Mouse (Mus musculus) forelimb bud, embryonic 11.5 days (tissue): ENCODE results near the gene Gm20388.

ENCODE experiments used
- DNase-seq: peaks from one replicate; pipeline ENCODE4 v3.0.0-alpha.2; 2012; ENCODE audit warnings: low read depth, low spot score

Gene Gm20388

DNA sequence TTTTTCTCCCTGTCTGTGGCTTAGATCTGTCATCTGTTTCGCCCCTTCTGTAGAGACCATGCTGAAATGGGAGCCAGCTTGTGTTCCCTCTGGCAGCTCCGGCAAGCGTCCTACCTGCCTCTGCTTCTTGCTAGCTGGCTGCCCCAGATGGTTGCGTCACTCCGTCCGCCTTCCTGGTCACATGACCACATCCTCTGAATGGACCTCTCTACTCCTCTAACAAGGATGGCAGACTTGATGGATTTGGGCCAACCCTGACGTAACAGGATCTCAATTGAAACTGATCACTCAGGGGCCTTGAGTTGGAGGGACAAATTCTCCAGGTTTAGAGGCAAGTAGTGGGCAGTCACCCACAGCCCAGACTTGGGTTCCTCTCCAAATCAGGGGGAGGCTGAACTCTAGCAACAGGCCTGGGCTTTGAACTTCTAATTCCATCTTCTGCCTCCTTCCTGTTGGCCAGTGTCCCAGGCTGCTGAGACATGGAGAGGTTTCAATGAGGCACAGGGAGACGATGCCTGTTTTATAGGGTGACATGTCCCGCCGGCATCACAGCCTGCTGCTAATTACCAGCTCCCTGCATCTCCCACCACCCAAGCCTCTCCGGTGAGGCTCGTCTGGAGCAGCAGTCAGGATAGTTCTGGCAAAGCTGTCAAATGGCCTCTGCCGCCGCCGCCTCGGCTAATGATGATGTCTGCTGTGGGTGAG, 2279.9 kb downstream of the Gm20388 start:
- DNase-seq: peak; percentile 29

DNA sequence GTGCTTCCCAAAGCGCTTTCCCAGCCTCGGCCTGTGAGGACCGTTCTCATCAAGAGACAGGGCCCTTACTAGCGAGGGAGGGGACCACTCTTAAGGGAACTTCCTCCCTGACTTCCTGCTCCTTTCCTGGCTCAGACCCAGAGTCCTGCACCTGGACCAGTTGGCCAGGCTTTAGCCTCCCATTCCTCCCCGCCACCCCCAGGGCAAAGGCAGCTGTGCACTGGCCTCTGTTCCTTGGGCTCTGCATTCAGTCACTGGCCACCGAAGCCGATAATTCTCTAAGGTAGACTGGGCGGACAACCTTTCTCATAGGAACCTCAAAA, 2280.4 kb downstream of the Gm20388 start:
- no peak for DNase-seq

DNA sequence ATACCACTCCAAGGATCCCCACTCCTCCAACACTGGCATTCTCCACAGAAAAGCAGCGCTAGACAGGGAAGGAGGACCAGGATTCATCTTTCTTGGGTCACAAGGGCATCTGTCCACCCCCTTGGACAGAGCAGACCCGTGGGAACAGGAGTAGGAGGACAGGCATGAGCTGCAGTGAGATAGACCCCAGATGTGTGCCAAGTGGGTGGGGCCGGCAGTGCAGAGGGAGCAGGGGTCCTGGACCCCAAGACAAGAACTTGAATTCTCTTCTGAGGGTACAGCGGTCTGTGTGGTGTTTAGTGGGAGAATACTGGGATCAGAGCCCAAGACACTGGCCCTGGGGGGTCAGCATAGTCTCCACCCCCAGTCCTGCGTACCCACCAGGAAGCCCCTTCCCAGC, 2282.1 kb downstream of the Gm20388 start:
- no peak for DNase-seq

DNA sequence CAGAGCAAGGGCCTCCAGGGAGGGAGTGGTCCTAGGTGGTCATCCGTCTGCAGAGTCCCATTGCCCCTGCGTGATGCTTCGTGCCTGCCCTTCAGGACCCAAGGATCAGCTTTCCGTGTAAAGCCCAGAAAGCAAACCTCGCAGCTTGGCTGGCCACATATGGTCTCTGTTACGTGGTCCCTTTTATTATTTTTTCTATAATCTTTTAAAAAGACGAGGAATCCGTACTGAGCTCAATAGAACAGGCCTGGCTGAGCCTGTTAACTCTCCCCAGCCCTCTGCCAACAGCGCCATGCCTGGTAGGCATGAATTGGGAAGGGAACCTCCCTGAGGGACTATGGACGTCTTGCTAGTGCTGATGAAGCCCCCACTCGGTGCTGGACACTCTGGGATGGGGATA, 2282.9 kb downstream of the Gm20388 start:
- no peak for DNase-seq

DNA sequence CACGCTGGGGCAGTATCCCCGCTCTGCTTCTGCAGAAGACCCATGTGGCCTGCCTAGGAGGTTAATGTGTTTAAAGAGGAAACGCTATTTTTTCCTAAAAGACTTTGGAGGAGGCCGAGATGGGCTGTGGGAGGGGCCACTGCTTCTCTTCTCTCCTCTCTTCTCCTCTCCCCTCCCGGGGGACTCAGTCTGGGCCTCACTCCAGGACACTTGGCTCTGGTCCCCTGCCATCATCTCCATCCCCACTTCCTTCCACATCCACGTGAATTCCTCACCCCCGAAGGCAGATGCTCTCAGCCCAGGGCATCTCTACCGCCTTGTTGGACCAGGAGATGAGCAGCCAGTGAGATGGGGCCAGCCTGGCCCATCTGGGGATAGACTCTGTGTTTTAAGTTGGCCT, 2283.8 kb downstream of the Gm20388 start:
- no peak for DNase-seq

DNA sequence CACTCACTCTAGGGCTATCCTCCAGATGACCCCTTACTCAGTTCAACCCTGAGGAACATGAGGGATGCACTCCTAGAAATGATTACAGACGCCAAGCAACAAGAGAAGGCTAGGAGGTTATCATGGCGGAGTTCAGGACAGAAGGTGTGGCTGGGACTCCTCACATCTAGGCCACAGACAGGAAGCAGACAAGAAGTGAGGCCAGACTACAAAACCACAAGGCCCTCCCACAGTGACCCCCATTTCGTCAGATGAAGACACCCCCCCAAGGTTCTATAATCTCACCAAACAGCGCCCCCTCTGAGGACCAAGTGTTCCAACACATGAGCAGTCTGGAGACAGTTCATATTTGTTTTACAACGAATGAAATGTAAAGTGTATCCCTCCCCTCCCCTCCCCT, 2286.7 kb downstream of the Gm20388 start:
- no peak for DNase-seq

DNA sequence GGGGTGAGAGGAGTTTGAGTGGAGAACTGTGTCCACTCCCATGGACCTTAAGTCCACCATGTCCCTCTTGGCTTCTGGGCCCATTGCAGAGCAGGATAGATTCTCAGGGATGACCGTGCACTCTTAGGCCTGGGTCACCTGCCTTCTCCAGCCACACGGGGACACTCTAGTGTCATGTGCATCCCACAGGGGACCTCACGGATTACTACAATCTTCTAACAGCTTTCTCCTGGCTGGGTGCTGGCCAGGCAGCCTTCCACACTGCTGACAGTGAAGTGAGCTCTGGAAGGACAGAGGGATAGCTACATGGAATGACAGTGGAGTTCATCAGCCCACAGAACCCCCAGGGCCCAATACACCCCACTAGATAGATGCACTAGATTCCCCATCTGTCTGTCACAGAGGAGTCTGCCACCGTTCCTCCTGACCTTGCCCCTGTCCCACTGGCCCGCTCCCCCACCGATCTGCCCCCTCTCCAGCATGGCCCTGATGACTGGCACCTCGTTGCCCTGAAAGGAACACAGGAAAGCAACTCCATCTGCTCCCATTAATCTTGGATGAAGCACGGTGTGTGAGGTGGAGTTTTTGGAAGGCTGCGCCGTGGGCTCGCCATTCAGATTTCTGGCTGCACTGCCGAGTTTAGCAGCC, 2287.9 kb downstream of the Gm20388 start:
- no peak for DNase-seq

DNA sequence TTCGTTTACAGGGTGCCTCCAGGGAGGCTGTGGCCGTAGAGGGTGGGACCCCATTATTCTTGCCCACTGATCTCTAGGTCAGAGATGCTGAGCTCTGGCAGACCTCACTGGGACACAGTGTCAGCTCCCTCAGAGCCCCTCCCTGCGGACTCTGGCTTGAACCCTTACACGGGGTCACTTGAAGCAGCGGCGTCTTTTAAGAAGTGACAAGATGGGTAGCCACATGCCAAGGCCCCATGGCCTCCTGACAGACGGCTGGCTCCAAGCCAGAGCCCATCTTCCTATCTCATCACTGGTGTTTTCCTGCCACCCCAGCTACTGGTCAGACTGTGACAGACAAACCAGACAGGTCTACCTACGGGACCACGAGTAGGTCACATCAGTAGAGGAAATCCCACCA, 2288.6 kb downstream of the Gm20388 start:
- DNase-seq: no peak

DNA sequence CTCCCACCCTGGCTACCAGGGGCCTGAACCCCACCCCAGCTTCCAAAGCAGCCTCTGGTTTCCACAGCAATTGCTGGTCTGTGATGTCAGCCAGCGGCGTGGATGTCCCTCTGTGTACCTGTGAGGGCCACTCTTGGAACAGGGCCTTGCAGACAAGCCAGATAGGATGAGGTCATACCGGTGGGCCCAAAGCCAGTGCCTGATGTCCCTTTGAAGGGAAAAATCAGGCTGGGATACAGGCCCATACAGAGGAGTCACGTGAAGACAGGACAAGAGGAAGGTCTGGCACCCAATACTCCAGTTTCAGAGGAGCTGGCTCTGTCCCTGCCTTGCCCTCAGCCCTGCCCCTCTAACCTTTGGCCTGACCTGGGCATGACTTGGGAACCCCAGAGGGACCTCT, 2289.2 kb downstream of the Gm20388 start:
- DNase-seq: no peak

DNA sequence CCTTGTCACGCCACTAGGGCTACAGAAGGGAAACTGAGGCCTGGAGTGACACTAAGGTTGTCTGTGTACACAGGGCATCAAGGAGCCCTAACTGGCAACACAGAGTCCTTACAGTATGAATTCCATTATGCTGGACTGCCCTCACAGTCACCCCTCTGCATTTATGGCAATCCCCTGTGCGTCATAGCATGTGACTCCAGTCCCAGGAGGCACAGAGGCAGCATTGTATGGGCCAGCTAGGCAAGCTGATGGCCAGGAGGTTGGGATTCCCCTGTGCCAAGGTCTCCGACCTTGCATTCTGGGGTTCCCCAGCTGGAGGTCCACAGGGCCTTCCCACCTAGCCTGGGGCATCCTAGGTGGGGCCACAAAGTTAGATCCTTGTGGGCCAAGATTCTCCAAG, 2300.9 kb downstream of the Gm20388 start:
- no peak for DNase-seq

DNA sequence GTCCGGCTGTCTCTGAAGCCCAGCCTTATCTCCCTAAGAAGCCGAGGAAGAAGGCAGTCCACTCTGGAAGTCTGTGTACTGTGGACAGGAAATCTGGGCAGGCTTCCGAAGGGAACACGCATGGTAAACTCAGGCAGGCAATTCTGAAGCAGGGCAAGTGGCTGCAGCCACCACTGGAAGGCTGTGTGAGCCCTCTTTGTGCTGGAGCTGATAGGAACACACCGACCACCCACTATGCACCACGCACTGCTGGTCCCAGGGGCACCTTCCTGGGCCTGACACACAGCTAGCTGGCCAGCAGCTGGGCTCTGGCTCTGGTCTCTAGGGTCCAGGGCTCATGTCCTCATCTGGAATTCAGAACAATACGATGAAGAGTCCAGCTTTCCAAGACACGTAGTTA, 2305.0 kb downstream of the Gm20388 start:
- DNase-seq: no peak

DNA sequence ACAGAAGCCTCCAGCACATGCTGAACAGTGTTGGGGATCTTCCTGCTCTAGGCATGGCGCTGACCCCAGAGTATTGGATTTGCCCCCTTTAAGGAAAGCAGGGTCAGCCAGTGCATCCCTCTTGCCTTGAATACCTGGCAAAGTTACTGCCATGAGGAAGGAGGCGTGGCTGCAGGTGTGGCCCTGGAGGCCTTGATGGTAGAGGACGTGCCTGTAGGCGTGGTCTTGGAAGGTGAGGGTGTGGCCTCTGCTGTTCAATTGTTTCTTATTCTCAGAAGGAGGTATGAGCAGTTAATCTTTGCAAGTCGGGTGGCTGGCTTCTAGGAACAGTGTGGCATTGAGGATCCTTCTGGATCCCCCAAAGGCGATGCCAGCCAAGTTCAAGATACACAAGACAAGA, 2305.8 kb downstream of the Gm20388 start:
- no peak for DNase-seq

DNA sequence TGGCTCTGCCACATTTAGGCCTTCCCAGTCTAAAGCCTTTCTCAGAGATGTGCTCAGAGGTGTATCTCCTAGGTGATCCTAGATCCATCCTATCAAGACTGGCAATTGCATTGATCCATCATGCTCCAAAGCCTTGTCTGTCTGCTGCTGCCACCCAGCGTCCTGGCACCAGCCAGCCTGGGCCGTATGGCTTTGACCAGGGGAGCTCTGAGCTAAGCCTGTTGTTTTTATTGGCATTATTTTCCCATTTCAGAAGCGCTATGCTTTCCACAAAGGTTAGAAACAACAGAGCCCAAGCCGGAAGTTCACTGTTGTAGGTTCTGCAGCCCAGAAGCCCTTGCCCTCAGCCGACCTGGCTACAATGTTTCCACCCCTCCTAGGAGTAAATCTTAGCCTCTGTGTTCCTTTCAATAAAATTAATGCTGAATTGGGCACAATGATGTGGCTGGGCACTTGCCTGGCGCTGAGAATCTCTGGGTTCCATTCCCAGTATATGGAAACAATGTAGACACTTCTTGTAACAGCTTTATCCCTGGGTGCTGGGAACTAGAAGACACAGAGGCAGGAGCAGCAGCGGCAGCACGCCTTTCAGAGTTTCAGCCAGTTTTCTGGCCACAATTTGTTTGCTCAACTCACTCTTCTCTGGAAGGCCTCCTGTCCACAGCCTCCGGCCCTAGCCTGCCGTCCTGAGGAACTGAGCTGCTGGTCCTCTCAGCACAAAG, 2307.0 kb downstream of the Gm20388 start:
- DNase-seq: no peak

DNA sequence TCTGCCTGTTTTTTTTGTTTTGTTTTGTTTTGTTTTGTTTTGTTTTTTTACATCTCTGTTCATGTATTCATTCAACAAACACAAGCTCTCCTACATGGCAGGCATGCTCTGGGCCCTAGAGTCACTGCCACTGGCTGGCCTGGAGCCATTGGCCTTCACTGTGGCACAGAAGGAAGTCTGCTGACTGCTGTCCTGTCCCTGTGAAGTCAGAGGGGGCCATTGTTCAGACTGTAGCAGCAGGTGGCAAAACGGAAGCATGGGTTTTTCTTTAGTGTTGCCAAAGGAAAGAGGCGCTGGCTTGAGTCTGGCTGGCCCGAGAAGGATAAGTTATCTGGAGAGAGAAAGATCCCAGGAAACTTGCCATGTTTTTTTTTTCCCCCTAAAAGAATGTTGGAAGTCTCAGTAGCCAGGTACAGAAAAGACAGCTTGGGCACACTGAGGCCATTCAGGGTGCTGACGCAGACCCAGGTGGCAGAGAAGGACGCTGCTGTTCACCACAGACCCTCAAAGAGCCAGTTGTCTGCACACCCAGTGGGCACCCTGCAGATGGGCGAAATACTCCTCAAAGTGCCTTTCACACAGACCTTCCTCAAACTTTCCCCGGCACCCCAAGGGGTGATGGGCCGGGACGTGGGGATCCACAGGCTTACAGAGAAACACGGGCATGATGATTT, 2313.5 kb downstream of the Gm20388 start:
- DNase-seq: no peak

DNA sequence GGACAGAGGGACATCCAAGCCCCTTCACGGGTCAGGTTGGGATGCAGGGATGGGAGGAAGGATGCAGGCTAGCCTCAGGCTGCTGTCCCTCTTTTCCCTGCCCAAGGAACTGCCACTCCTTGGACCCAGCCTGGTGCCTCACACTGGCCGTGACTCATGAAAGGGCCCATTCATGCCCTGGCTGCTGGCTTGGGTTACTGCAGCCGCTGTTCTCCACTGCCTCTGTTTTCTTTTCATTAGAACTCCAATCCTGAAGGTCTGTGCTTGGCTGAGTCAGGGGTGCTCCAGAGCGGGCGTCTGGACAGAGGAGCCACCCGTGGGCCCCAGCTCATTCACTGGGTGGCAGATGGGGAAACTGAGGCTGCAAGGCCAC, 2314.0 kb downstream of the Gm20388 start:
- DNase-seq: no peak

DNA sequence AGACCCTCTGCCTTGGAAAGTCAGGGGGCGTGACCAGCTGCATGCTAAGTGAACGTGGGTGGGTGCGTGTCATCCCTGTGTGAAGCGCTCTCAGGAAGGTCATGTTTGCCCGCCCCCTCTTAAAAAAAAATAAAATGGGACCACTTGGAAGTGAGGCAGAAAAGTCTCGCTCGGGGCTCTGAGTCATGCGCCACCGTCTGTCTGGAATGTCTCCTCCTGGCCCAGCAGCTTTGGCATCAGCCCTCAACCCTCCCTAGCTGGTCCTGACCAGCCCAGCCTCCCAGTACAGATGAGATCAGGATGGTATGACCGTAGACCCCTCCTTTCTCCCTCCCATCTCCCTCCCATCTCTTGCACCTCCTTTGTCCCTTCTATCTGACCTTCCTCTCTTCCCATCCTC, 2314.8 kb downstream of the Gm20388 start:
- DNase-seq: no peak

DNA sequence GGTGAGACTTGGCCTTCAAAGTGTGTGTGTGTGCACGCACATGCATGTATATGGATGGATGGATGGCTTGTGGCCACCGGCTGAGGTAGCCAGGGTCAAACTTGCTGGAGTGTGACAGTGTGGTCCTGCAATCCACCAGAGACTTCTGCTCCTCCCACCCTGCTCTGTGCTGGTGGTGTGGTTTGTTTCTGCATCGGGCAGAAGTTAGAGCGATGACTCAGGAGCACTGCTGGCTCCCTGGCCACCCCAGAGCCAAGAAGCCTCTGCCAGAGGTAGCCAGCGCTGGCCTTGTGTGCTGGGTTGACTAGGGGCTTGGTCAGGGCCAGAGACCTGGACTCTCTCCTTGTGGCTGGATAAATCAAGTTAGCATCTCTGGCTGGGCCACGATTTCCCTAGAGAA, 2316.7 kb downstream of the Gm20388 start:
- no peak for DNase-seq

DNA sequence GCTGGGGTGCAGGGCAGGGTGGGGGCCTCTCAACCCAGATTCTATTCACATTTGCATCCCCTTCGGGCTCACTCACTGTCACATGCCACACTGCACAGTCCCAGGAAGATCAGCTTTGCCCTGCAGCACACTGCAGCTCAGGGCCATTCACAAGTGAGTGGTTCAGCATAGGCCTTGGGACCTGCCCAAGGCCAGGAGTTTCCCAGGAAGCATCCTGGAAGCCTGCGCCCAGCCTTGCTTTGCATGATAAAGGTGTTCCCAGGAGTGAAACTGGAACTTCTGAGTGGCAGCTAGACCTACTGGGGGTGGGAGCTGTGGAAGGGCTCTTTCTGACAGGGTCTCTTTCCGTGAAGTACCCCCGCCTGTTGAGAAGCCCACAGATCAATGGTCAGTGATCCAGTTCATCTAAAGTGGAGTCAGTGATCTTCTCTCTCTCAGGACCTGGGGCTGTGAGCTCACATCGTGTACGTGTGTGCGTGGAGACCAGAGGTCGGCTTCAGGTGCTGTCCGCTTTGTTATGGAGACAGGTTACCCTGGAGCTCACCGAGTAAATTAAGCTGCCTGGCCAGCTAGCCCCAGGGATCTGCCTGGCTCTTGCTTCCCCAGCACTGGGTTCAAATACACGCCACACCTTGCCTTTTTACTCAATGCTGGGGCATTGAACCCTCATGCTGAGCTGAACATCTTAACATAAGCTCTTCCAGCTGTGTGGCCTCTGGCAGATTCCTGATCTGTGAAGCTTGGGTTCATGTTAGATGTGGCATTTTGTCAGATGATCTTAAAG, 2318.3 kb downstream of the Gm20388 start:
- no peak for DNase-seq

DNA sequence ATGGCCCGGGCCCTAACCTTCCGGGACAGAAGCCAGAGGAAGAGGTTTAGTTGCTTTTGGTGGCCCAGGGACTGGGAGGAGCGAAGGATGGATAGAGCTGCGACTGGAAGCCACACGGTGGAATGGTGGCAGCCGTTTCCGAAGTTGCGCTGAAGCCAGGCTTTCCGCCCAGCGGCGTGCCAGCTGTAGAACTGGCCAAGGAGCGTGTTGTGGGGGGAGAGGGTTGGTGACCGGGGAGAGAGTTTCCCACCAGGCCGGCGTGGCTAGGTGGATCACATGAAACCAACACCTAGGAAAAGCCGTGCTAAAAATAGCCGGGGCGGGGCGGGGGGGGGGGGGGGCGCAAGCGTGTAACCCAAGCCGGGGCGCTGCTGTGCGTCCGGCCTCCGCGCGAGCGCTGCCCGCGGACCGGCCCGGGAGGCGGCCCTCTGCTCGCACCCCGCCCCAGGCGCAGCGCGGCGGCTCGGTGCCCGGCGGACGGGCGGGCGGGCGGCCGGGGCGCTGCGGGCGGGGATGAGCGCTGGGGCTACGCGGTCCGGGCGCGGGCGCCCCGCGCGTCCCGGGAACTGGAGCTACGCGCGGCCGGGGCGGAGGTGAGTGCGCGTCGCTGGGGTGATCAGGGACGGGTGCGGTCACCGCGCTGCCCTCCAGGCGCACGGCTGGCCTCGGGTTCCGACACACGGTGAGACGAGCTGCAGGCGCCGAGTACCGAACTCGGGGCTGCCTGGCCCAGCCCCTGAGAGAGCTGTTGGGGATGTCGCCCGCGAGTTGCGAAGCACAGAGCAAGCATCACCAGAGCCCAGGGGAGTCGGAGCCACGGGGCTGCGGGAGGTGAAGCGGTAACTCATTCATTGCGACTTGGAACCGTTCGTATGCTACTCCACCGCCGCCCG, 2319.4 kb downstream of the Gm20388 start:
- DNase-seq: no peak

DNA sequence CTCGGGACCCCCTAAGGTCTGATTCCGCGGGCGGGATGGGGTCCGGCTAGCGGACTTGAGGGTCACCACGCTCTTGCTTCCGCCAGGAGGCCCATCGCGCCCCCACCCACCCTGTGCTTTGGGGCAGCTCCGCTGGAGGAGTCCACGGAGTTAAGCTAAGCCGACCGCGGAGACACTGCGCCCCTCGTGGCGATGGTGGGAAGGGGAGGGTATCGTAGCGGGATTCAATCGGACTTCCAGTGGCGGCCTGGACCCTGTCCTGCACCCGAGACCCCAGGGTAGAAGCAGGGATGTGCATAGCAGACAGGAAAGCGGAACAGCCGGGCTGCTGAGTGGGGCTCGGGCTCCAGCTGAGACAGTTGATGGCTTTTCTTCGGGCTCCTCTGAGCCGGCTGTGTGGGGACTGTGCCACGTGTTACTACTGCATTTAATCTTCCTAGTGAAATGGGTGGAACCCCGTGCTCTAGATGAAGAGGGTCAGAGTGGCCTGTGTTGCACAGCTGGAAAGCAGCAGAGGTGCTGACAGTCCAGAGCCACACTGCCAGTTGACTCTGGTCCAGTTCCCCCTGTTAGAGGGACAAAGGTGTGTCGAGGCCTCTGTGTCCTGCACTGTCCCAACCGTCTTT, 2320.2 kb downstream of the Gm20388 start:
- DNase-seq: peak; percentile 79
